Mouse (Mus musculus) left cerebral cortex, adult 2 months (tissue): ENCODE results near the gene Tmem63b. TPM values are rescaled to one million over a fixed set of nuclear protein-coding genes. Genes with fewer than 3 reads are reported as not detected.

Source experiments
- DNase-seq, 2 experiments: peaks; one replicate each; pipeline ENCODE4 v3.0.0; 2021 to 2022; ENCODE audit warnings: low spot score in 2 of 2, mixed read lengths in 1 of 2; ENCODE audit errors: extremely low spot score in 1 of 2
- H3K27ac ChIP-seq: fragments of 200-600 bp; 2 replicates; pipeline ENCODE4 v1.8.1; 2022
- H3K4me3 ChIP-seq: fragments of 200-600 bp; 2 replicates; pipeline ENCODE4 v1.8.1; 2022
- CTCF ChIP-seq: fragments of 200-600 bp; IDR thresholded peaks from 2 replicates; pipeline ENCODE4 v1.8.1; 2022; ENCODE audit warnings: antibody characterized with exemption, mild to moderate bottlenecking, moderate library complexity
- intact Hi-C: fragments of 180-260 bp; cut with DNase I; formaldehyde crosslinking; loops from one replicate; pipeline ENCODE4 v1.15.1; 2025
- total RNA-seq, 2 experiments: library from RNA; stranded (reverse); gene quantifications; 2 replicates each; pipeline ENCODE4 v1.2.3; 2021

The Tmem63b gene
- total RNA-seq, 2 experiments from 2014 or later, result 176 to 184 TPM

GRCm38 (mm10) chr17:45612921-45613320 is 73.8 kb downstream of the Tmem63b start:
- no peak overlapping the region for H3K27ac ChIP-seq
- intact Hi-C loops, result no loop called here
- no peak for DNase-seq
- no peak for TF ChIP-seq CTCF
- H3K4me3 ChIP-seq, result no peak overlapping the region

GRCm38 (mm10) chr17:45612008-45612407 is 74.7 kb downstream of the Tmem63b start:
- Histone ChIP-seq H3K27ac (no peak overlapping the region), H3K4me3 (no peak overlapping the region)
- TF ChIP-seq CTCF, result no peak
- intact Hi-C loops, result no loop called here
- DNase-seq, result no peak

Other genes with a start within 250 kb of the Tmem63b start
- gene Spats1, start 211.5 kb downstream of the Tmem63b start, total RNA-seq, result 1 to 10 TPM; 5.5 to 5.8 TPM
- gene Aars2, start 180.1 kb downstream of the Tmem63b start, total RNA-seq, result 10 to 100 TPM; 27.2 to 29.1 TPM
- 1 to 10 TPM; 1.1 to 1.3 TPM for gene Tcte1, start 163.5 kb downstream of the Tmem63b start, total RNA-seq
- 100 to 1,000 TPM; 132 to 133 TPM for gene Tmem151b, start 137.2 kb downstream of the Tmem63b start, total RNA-seq
- 1 to 10 TPM; 2.3 to 2.4 TPM for gene Nfkbie, start 131.2 kb downstream of the Tmem63b start, total RNA-seq
- gene Slc35b2, start 123.0 kb downstream of the Tmem63b start, total RNA-seq, result 10 to 100 TPM; 21.5 to 26.3 TPM
- 1,000 to 10,000 TPM; 1,492 to 1,507 TPM for gene Hsp90ab1, start 113.6 kb downstream of the Tmem63b start, total RNA-seq
- 10 to 100 TPM; 19.7 to 23.6 TPM for gene Slc29a1, start 87.3 kb downstream of the Tmem63b start, total RNA-seq
- not detected for gene Mymx, start 84.8 kb downstream of the Tmem63b start, total RNA-seq
- 1 to 10 TPM in 1 of 2 experiments, under 1 TPM in 1; 0.25 to 1.5 TPM for gene Capn11, start 27.6 kb downstream of the Tmem63b start, total RNA-seq
- 10 to 100 TPM; 42.4 to 44.1 TPM for gene Mrpl14, start 583 bp downstream of the Tmem63b start, total RNA-seq
- gene 1600014C23Rik, start 46.9 kb upstream of the Tmem63b start, total RNA-seq, result not detected